Comparison of ENCODE assay signal across 8 mouse cellular contexts in the genomic region with DNA sequence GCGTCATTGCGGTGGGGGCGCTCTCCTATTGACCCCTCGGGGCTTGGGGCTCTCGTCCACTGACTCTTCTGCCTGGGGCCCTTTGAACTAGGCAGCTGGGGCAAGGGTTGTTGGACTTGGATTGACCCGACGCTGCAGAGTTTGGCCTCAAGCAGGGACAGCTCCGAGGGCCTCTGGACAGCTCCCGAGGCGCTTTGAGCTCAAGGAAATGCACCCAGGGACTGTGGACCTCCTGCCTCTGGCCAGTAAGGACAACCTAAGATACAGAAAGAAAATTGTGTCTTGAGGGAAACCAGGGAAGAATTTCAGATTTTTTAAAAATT. TPM values are rescaled to one million over a fixed set of nuclear protein-coding genes. Genes with fewer than 3 reads are reported as not detected.
DNase-seq lines count a peak whose midpoint lies in the region; ATAC-seq and TF ChIP-seq lines count a peak whose summit lies in the region.

No protein-coding gene starts in this region.

- intact Hi-C loops in heart, postnatal 25 days (cut with DNase I) = loop anchor here (2.0 to 5.0 kb wide), 2 partner anchors 41 to 181 kb away; no protein-coding TSS in a partner anchor
- intact Hi-C loops in left cerebral cortex, postnatal 25 days (cut with DNase I) = loop anchor here (2.0 to 5.0 kb wide), 5 partner anchors 54 to 181 kb away; no protein-coding TSS in a partner anchor

- H3K9ac ChIP-seq in heart, embryonic 11.5 days (ENCODE audit: low read depth, low read length) = peak overlapping the region; percentile 83; the same call in 1 of the 2 replicates
- peak overlapping the region; percentile 85 for H3K9ac ChIP-seq in ES-Bruce4 (ENCODE audit: low read depth, poor library complexity, severe bottlenecking)
- H3K9ac ChIP-seq in heart, embryonic 16.5 days (ENCODE audit: low read length) = peak overlapping the region; percentile 82
- H3K9ac ChIP-seq in liver, embryonic 16.5 days (ENCODE audit: low read depth, low read length) = no peak overlapping the region

- H3K36me3 ChIP-seq in heart, embryonic 11.5 days (ENCODE audit: control insufficient read depth, insufficient read depth, low read length) = no peaks in the 10 kb centered on the region
- no peaks in the 10 kb centered on the region for H3K36me3 ChIP-seq in ES-Bruce4 (ENCODE audit: control insufficient read depth, insufficient read depth, low read length, poor library complexity, severe bottlenecking)
- H3K36me3 ChIP-seq in heart, embryonic 16.5 days (ENCODE audit: control insufficient read depth, insufficient read depth) = no peaks in the 10 kb centered on the region
- H3K36me3 ChIP-seq in liver, embryonic 16.5 days (ENCODE audit: control insufficient read depth, insufficient read depth) = no peaks in the 10 kb centered on the region

- ATAC-seq in heart, embryonic 11.5 days (replicated peaks; ENCODE audit: insufficient number of reproducible peaks, low FRiP score, low TSS enrichment) = no peak
- no peak for ATAC-seq in heart, embryonic 16.5 days (replicated peaks; ENCODE audit: extremely low read depth, insufficient read depth, low FRiP score)
- ATAC-seq in liver, embryonic 16.5 days (ENCODE audit: low read depth) = no peak

- DNase-seq in heart, postnatal 25 days (ENCODE audit: low spot score) = no peak
- DNase-seq in left cerebral cortex, postnatal 25 days (ENCODE audit: low spot score in 2 of 2) = no peak
- no peak for DNase-seq in right cerebral cortex, postnatal 4 days
- no peak for DNase-seq in ovary, postnatal 10 days (ENCODE audit: low spot score)

- H3K27ac ChIP-seq in heart, embryonic 11.5 days (ENCODE audit: low read depth, low read length) = no peak overlapping the region
- H3K27ac ChIP-seq in ES-Bruce4 (ENCODE audit: insufficient read depth, low read length) = no peak overlapping the region
- H3K27ac ChIP-seq in heart, embryonic 16.5 days (ENCODE audit: low read length) = peak overlapping the region; percentile 81
- peak overlapping the region; percentile 11; the same call in 1 of the 2 replicates for H3K27ac ChIP-seq in liver, embryonic 16.5 days (ENCODE audit: low read length)

- H3K27me3 ChIP-seq in heart, embryonic 11.5 days (ENCODE audit: control insufficient read depth, insufficient read depth, low read length) = peaks cover 7% of the 10 kb centered on the region
- peaks cover 2% of the 10 kb centered on the region; the same call in 1 of the 2 replicates for H3K27me3 ChIP-seq in ES-Bruce4 (ENCODE audit: control insufficient read depth, insufficient read depth, low read length, poor library complexity, severe bottlenecking)
- H3K27me3 ChIP-seq in heart, embryonic 16.5 days (ENCODE audit: control insufficient read depth, insufficient read depth, low read length) = no peaks in the 10 kb centered on the region
- H3K27me3 ChIP-seq in liver, embryonic 16.5 days (ENCODE audit: control insufficient read depth, insufficient read depth, low read depth, low read length) = peaks cover 37% of the 10 kb centered on the region

- no peak for TF ChIP-seq CTCF in ES-Bruce4 (IDR thresholded peaks at IDR 0.05; ENCODE audit: low read depth, low read length)

- 0% methylated on average over 10 of the region's 10 CpGs for WGBS in heart, embryonic 11.5 days (ENCODE audit: insufficient replicate concordance)
- 3% methylated on average over 10 of the region's 10 CpGs for WGBS in heart, embryonic 16.5 days
- WGBS in liver, embryonic 16.5 days (ENCODE audit: insufficient replicate concordance) = under 1% methylated on average over 10 of the region's 10 CpGs

- peak overlapping the region; percentile 94 for H3K4me2 ChIP-seq in heart, embryonic 11.5 days
- peak overlapping the region; percentile 98 for H3K4me2 ChIP-seq in heart, embryonic 16.5 days (ENCODE audit: low read depth, low read length)
- peak overlapping the region; percentile 61 for H3K4me2 ChIP-seq in liver, embryonic 16.5 days (ENCODE audit: low read depth, low read length)

- no peaks in the 10 kb centered on the region for H3K9me3 ChIP-seq in heart, embryonic 11.5 days (replicated peaks; ENCODE audit: control insufficient read depth, low read length)
- no peaks in the 10 kb centered on the region for H3K9me3 ChIP-seq in ES-Bruce4 (replicated peaks; ENCODE audit: control insufficient read depth, insufficient read depth, low read length, poor library complexity, severe bottlenecking)
- H3K9me3 ChIP-seq in heart, embryonic 16.5 days (replicated peaks; ENCODE audit: control insufficient read depth, low read length) = 0 out of 2 replicates have a peak, but pooled peaks cover 2% of the 10 kb centered on the region
- H3K9me3 ChIP-seq in liver, embryonic 16.5 days (replicated peaks; ENCODE audit: control insufficient read depth, low read length) = no peaks in the 10 kb centered on the region

- H3K4me3 ChIP-seq in heart, embryonic 11.5 days (ENCODE audit: low read depth, low read length) = peak overlapping the region; percentile 80
- H3K4me3 ChIP-seq in ES-Bruce4 (ENCODE audit: low read depth, low read length) = peak overlapping the region; percentile 66
- peak overlapping the region; percentile 73 for H3K4me3 ChIP-seq in heart, embryonic 16.5 days (ENCODE audit: low read length)
- H3K4me3 ChIP-seq in liver, embryonic 16.5 days (ENCODE audit: low read depth, low read length) = peak overlapping the region; percentile 68

- no peak for TF ChIP-seq POLR2A in ES-Bruce4 (IDR thresholded peaks at IDR 0.05; ENCODE audit: insufficient read depth, low read length)

- no peaks in the 10 kb centered on the region for H3K4me1 ChIP-seq in heart, embryonic 11.5 days (ENCODE audit: control insufficient read depth, insufficient read depth, low read length)
- no peaks in the 10 kb centered on the region for H3K4me1 ChIP-seq in ES-Bruce4 (ENCODE audit: control insufficient read depth, insufficient read depth, low read length)
- peaks cover 11% of the 10 kb centered on the region for H3K4me1 ChIP-seq in heart, embryonic 16.5 days (ENCODE audit: control insufficient read depth, insufficient read depth, low read length)
- H3K4me1 ChIP-seq in liver, embryonic 16.5 days (ENCODE audit: control insufficient read depth, low read depth, low read length) = peaks cover 3% of the 10 kb centered on the region; the same call in 1 of the 2 replicates

- TF ChIP-seq EP300 in ES-Bruce4 (IDR thresholded peaks at IDR 0.05; ENCODE audit: insufficient read depth, low read depth, low read length) = 0 out of 2 replicates have a peak, but pooled peaks have one; percentile 2

RNA-seq across cellular contexts. Expression of a gene that starts 1.2 kb away (rescaled TPM):
- polyA plus RNA-seq in heart, embryonic 11.5 days (2014; fragmentation: Nextera tagmentation; extraction: Ambion mirVana) = 9.4 and 10.7 TPM in 2 replicates
- 10 to 100 TPM in 1 of 2 experiments, 1 to 10 TPM in 1; 9.8 to 10.2 TPM for total RNA-seq in heart, postnatal 25 days (2021)
- polyA plus RNA-seq in ES-Bruce4 (2011; ENCODE audit: insufficient read depth, insufficient read length, low read depth, missing spikeins) = 16.1 and 18.7 TPM in 2 replicates
- polyA plus RNA-seq in heart, embryonic 16.5 days (2015; fragmentation: Nextera tagmentation; extraction: Ambion mirVana) = 17.2 and 17.7 TPM in 2 replicates
- polyA plus RNA-seq in liver, embryonic 16.5 days (2015; fragmentation: Nextera tagmentation; extraction: Ambion mirVana) = 4.1 and 5.8 TPM in 2 replicates
- total RNA-seq in left cerebral cortex, postnatal 25 days (2021) = 10 to 100 TPM; 58.4 to 67.7 TPM

Comparison
In these comparisons a context has a peak if more than half of its experiments do, and no peak if none do; other contexts are left out.
1. H3K27ac ChIP-seq: peak in heart, embryonic 16.5 days (single experiment) and liver, embryonic 16.5 days (single experiment); none in heart, embryonic 11.5 days (single experiment) and ES-Bruce4 (single experiment).
2. Peak in every context shown above with its lines, with median percentiles within 50 percentile points of each other: H3K4me2 ChIP-seq and H3K4me3 ChIP-seq.